Mouse (Mus musculus) kidney, adult 2 months (tissue): ENCODE results near the gene Maff.
A peak's percentile ranks its signal among the peaks of the same experiment; 100 is the strongest.

Experiments used
- CTCF ChIP-seq: fragments of 200-500 bp; conservative IDR thresholded peaks from 2 replicates; pipeline ENCODE4 v1.5.1; 2011; ENCODE audit warnings: low read depth, mild to moderate bottlenecking, control low read depth, low read length, moderate library complexity, mixed read lengths; ENCODE audit not compliant: insufficient read depth, insufficient read length
- POLR2A ChIP-seq: fragments of 200-500 bp; IDR thresholded peaks from one replicate; pipeline ENCODE4 v1.6.1; 2011; ENCODE audit warnings: low read depth, low read length, control low read depth

DNA sequence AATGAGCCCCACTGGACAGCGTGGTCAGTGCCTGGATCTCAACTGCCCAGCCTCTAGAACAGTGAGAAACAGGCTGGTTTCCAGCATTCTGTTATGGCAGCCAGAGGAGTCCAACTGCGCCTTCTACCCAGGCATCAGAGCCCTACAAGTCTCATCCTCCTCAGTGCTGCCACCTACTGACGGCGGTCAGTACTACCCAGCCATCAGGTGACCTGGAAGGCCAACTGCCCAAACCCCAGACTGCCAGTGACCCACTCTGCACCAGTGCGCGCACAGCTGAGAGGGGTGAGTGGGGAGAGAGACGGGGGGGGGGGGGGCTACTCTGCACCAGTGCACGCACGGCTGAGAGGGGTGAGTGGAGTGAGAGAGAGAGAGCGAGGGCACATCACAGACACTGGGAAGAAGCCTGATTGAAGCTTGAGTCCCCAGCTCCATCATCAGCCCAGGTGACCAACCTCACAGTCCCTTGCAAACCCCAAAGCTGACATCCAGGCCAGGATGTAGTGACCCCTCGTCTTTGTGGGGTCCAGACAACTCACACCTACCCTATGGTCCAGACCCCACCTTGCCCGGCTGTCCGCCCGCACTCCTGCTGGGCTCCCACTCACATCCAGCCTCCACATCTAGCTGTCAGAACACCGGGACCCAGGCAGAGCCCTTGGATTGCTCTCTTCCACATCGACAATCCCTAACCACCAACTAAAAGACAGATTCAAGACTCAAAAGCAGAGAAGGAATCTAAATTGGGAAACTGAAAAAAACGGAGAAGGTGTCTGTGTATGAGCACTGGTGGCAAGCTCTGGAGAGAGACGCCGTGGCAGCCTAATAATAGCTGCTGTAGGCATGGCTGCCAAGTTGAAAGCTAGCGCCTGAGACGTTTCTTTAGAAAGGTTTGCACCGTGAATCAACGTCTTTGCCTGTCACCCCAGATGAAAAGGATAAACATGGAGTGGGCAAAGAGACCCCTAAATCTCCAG is 34.3 kb downstream of the Maff start:
- peak; percentile 92 for TF ChIP-seq CTCF
- TF ChIP-seq POLR2A, result no peak
